Mouse (Mus musculus) neutrophil, adult 5-6 weeks (primary cell): ENCODE data around the gene Eid2. TPM values are rescaled to one million over a fixed set of nuclear protein-coding genes. Genes with fewer than 3 reads are reported as not detected.
"Not testable (repeated sequence)": the region's sequence is repeated elsewhere in the genome, so short reads cannot be mapped to it uniquely, and the experiment has no call there.

ENCODE experiments used
- ATAC-seq: fragments of 151-379, 151-347 bp; 2 replicates; pipeline ENCODE4 v1.8.0; 2017; ENCODE audit warnings: mild to moderate bottlenecking, moderate TSS enrichment; ENCODE audit not compliant: insufficient number of reproducible peaks, poor library complexity, low FRiP score, severe bottlenecking; ENCODE audit errors: extremely low read depth
- total RNA-seq: library from RNA; stranded (forward); fragments of 200-1000 nt; gene quantifications from 2 replicates; pipeline ENCODE4 v1.2.3, GENCODE M21; 2017

The Eid2 gene
- 1.2 TPM in 1 of 2 replicates, not detected in the other for total RNA-seq

DNA sequence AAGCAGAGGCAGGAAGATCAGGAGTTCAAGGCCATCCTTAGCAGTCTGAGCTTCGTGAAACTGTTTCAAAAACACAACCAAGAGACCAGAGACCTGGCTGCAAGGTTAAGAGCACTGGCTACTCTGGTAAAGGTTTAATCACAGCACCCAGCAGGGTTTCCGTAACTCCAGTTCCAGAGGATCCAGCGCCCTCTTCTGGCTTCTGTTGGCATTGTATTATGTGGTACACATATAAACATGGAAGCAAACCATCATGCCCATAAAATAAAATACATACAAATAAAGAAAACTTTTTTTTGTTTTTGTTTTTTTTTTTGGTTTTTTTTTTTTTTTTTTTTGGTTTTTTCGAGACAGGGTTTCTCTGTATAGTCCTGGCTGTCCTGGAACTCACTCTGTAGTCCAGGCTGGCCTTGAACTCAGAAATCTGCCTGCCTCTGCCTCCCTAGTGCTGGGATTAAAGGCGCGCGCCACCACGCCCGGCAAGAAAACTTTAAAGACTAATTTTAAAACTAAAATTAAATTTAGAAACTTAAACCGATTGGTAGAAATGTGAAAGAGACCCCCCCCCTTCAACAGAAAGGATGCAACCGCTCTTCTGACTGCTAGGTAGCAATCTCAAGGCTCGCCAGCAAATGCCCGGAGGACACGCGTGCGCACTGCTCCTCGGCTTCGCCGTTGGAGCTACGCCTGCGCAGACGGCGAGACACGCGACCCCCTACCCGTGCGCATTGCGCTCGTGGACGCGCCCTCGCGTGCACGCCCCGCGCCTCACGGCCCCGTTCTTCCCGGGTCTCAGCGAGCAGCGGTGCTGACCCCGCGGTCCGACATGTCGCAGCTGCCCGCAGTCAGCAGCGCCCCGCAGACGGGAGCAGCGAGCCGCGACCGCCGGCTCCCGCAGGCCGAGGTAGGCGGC lies at the start of gene Eid2:
TSS of gene Eid2 (plus strand) at position 753 of the 913 bp plus-strand sequence.
- ATAC-seq, result no peak

DNA sequence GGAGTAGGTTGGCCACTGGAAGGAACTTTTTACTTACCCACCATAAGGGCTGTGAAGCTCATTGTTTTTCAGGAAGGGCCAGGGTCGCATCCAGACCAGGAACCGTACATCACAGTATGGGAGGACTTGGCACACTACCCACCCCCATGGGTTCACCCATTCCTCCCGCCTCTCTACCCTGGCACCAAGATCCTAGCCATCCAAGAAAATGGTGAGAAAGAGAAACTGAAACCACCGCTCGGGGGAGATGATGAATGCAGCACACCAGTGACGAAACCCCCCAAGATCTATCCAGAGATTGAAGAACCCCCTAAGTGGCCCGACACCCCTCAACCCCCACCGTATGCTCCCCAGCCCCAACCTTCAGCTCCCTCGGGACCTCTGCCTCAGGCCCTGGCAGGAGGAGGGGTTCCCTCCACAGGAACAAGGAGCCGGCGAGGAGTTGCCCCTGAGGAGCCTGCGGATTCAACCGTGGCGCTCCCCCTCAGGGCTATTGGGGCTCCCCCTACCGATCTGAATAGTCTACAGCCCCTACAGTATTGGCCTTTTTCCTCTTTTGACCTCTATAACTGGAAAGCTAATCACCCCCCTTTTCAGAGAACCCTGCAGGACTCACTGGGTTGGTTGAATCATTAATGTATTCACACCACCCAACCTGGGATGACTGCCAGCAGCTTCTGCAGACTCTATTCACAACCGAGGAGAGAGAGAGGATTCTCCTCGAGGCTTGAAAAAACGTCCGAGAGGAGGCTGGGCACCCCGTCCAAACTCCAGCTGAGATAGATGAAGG lies 48.5 kb upstream of the Eid2 start:
- not testable (repeated sequence) for ATAC-seq

DNA sequence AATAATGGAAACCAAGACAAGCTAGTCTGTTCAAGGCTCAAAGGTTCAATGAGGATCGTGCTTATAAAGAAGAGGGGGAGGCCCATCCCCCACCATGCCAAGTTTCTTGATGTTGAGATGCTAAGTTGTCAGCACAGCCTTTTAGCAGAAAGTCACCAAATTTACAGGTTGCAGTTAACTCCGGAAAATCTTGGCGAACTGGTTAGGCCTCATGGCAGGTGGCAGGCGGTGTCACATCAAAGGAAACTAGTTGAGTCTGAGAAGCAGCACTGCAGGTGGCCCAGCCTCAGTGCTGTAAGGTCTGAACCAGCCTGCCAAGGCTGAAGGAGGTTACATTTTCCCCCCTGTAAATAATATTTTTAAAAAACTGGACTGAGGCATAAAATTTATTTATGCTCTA lies 40.8 kb upstream of the Eid2 start:
- ATAC-seq, result not testable (repeated sequence)

DNA sequence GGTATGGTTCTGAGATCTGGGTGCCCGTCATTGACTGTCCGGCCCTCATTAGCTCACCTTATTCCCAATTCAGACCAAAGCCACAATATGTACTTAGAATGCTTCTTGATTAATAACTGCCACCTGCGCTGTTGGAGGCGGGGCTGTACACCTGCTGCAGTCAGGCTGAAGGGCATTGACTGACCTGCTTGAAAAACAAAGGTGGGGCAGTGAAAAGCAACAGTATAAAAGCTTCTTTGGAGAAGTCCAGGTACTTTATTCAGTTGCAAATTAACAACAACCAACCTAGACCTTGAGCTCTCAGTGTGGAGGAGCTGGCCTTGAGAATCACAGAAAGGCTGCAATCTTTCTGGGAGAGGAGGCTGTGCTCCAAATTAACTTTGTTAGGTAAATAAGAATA lies 40.3 kb upstream of the Eid2 start:
- not testable (repeated sequence) for ATAC-seq

DNA sequence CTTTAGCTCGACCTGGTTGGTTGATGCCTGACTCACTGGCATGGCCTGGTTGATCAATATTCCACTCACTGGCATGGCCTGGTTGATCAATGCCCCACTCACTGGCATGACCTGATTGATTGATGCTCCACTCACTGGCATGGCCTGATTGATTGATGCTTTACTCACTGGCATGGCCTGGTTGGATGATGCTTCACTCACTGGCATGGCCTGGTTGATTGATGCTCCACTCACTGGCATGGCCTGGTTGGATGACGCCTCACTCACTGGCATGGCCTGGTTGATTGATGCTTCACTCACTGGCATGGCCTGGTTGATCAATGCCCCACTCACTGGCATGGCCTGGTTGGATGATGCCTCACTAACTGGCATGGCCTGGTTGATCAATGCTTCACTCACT lies 23.7 kb upstream of the Eid2 start:
- not testable (repeated sequence) for ATAC-seq

DNA sequence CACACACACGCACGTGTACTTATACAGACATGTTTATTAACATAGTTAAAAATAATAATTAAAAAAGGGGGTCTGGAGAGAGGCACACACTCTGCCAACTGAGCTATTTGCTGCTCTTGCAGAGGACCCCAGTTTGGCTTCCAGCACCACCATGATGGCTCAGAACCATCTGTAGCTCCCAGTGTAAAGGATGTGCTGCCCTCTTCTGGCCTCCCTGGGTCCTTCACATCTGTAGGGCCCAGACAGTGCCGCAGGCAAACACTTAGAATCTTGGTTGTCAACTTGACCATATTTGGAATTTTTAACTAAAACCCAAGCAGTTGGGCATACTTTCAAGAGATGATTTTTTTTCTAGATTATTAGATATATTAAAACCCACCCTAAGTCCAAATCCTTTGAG lies 18.7 kb upstream of the Eid2 start:
- no peak for ATAC-seq

DNA sequence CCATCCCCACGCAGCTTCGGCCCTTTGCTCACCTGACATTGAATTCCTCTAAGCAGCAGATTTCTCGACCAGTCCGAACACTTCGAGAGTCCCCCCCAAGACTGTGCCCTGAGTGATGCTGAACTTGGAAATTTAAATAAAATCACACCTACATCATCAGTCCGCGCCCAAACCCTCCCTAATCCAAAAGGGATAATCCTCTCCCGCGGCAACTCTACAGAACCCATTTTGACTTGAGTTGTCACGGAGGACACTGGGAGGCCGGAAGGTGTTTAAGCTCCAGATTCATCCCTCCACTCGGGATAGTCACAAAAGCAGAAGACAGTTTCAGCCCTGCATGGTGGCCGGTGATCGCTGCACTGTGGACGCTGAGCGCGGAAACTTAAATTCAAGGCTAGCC lies 15.7 kb upstream of the Eid2 start:
- no peak for ATAC-seq

DNA sequence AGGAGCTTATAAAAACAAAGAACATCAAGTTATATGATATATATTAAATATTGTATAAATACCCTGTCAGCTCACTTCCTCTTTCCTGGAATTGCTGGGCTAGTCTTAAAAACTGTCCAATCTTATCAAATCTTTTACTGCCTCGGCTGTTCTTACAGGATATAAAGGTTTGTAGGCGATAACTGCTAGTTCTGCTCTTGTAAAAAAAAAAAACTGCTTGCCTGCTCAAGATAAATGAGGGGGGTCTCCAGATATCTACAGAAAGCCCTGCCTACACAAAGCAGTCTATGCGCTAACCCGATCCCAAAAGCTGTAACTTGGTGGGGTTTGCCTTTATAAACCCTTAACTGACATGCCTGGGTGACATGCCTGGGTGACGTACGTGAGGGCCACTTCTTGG lies 13.1 kb upstream of the Eid2 start:
- ATAC-seq, result no peak

DNA sequence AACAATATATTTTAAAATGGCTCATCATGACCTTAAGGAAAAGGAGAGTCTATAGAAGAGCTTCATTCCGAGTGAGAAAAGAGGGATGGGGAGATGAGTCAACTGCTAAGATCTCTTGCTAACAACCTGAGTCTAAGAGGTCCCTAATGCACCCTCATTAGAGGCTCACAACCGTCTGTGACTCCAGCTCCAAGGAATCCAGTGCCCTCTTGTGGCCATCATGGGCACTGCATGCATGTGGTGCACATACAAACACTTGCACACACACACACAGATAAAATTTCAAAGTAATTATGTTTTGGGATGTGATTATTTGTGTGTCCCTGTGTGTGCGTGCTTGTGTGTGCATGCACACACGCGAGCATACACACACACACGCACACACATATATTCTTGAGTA lies 12.2 kb upstream of the Eid2 start:
- no peak for ATAC-seq

DNA sequence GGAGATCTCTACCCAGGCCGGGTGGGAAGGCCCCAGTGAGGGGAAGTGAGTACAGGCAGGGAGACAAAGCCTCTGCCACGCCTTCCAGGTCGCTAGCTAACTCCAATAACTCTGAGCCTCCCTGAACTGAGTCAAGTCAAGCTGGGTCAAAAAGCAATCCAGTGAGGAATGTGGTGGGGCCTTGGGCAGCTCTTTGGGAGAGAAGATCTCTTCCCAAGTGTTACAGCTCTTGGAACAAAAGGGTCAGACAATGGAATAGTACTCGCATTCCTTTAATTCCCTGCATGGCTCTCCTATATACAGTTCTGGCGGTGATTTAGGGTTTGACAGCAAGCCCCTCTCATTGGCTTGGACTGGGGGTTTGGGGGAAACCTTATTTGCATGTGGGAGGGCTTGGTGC lies 4.8 kb upstream of the Eid2 start:
- no peak for ATAC-seq

DNA sequence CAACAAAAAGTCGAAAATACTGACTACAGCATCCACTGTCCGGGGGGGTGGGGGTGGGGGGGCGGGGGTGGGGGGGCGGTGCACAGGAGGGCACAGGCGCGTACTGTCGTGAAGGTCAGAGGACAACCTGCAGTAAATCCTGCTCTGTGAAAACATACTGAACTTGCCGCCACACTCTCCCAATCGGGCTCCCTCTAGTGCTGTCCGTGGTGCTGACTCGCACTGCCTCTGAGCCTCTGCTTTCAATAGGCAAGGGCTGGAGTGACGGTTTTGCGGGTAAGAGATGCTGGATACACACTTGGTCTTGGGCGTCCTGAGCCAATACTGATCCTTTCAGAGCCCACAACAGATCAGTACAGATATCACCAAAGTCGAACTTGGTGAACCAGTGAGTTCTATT lies 3.9 kb upstream of the Eid2 start:
- no peak for ATAC-seq

DNA sequence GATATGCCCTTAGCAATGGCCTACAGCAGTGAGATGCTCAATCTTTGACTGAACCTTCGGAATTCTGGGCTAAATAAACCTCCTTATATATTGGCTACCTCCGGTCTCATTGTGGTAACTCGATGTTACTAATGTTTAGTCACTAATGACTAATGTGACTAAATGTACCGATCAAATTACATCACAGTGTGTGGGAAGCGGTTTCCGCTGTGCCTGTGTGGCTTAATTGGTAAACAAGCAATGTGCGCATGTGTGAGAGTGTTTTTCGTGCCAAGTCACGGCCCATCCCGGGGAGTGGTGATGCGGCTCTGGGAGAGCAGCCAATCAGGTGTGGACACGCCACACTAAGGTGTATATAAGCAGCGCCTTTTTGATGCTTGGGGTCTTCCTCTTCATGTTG lies 2.3 kb upstream of the Eid2 start:
- ATAC-seq, result no peak

DNA sequence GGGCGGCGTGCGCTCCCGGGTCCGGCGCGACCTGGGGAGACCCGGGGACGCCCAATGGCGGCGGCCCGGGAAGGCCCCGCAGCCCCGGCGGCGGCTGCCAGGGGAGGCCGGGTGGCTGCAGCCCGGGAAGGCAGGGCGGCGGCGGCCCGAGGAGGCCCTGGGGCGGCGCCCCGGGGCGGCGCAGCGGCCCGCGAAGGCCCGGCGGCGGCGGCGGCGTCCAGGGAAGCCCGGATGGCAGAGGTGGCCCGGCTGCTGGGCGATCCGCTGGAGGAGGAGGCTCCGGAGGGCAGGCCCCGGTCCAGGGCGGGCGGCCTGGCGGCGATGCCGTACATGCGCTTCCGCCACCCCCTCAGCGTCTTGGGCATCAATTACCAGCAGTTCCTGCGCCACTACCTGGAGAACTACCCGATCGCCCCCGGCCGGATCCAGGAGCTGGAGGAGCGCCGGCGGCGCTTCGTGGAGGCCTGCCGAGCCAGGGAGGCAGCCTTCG lies 406 bp downstream of the Eid2 start:
- ATAC-seq, result no peak

DNA sequence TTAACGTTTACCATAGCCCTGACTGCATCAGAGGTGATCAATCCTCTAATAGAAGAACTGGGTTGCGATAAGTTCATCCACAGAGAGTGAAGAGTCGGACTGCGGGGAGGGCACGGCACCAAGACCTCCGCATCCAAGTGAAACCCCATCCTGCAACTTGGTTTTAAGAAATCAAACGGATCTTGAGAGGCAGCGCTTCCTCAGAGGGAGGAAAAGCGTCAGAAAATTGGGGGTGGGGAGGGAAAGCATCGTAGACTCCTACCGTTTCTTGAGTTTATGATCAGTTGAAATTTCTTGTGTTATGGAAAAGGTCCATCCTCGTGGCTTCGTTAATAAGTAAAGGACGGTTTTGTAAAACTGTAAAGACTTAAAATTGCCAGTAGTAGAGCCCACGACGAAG lies 895 bp downstream of the Eid2 start:
- ATAC-seq, result no peak

DNA sequence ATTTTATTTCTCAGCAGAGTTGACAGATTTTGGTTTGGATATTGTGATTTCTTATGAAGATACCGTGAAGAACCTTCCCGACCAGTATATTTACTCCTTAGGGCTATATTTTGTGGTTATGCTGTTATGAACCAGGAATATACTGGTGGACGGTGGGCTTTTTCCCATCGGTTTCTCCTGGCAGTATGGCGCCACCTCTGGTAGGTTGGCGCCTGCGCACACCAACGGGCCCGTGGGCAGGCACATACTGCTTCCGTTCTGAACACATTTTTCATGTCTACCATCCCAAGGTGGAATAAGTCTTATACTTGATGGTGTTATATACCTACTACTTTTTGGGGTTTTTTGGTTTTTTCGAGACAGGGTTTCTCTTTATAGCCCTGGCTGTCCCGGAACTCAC lies 1.7 kb downstream of the Eid2 start:
- no peak for ATAC-seq

DNA sequence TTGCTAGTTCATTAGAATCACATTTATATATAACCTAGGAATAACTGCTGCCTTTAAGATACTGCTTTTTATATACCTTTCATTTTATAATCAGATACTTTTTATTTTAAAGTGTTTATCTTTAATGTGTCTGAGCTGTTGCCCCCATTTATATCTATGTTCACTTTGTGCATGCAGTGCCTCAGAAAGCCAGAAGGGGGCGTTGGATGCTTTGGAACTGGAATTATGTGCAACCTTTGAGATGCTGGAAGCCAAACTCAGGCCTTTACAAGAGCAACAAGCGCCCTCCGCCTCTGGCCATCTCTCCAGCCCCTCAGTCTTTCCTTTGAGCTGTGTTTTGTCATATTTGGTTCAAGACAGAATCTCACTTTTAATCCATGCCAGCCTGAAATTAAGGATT lies 4.1 kb downstream of the Eid2 start:
- ATAC-seq, result no peak

DNA sequence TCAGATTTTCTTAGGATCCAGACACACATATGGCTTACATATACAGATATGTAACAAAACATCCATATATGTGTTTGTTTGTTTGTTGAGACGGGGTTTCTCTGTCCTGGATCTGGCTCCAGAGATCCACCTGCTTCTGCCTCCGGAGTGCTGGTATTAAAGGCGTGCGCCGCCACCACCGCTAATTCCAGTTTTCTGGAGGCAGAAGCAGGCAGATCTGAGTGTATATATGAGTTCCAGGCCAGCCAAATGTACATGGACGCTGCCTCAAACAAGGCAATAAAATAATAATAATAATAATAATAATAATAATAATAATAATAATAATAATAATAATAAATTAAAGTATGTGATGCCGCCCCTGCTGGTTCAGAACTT lies 9.5 kb downstream of the Eid2 start:
- ATAC-seq, result no peak

DNA sequence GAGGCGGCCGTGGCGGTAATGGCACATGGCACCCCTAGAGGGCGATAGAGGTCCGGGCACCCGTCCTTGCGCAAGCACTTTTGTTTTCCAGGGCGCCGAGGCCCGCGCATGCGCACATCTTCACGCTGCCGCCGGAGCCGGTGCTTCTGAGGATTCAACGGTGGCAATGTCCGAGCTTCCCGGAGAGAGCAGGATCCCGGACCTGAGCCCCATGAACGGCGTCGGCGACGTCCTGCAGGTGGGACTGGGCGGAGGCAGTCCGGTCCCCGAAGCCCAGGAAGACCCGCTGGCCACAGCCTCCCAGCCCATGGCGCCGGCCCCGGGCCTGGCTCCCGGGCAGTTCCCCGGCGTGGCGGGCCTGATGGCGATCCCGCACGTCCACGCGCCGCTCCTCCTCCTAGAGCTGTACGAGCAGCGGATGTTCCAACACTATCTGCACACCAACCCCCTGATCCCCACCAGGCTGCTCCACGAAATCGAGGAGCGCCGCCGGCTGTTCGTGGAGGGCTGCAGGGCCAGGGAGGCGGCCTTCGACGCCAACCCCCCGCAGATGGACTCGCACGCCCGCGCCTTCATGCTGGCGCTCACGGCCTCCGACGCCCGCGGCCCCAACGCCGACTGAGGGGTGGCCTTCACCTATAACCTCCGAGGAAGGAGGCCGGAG lies 10.1 kb downstream of the Eid2 start, which contains the start of gene Eid2b:
TSS of gene Eid2b (plus strand) at position 125 of the 664 bp plus-strand sequence.
- ATAC-seq, result peak; percentile 96

DNA sequence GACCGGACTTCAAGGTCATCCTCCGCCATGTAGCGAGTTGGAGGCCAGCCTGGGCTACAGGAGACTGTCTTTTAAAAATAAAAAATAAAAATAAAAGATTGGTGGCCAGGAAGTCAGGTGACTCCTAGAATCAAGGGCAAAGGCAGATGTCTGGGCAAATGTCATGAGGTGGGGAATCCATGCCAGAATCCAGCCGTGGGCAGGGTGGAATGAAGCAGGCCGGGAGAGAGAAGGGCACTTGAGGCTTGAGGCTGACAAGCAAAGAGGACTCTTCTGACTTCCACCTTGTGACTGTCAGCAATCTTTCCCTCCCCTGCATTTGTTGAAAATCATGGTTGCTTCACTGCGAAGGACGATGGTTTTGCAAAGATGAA lies 10.6 kb downstream of the Eid2 start:
- ATAC-seq, result no peak
